Mouse (Mus musculus) spleen, adult 2 months (tissue): ENCODE measurements around the gene Prtg. TPM values are rescaled to one million over a fixed set of nuclear protein-coding genes. Genes with fewer than 3 reads are reported as not detected.

Experiments
- DNase-seq, 2 experiments: peaks; one replicate each; pipeline versions ENCODE4 v3.0.0 to v3.0.0-alpha.2; 2012 to 2021; ENCODE audit warnings: low spot score in 2 of 2, low read depth in 1 of 2
- H3K27ac ChIP-seq: fragments of 200-500 bp; 2 replicates; pipeline ENCODE4 v1.5.1; 2012; ENCODE audit warnings: low read length, inconsistent platforms; ENCODE audit not compliant: insufficient read depth
- H3K27me3 ChIP-seq: fragments of 200-500 bp; 2 replicates; pipeline ENCODE4 v1.6.1; 2012; ENCODE audit warnings: mild to moderate bottlenecking, moderate library complexity, low read length, inconsistent platforms; ENCODE audit not compliant: control insufficient read depth, insufficient read depth
- H3K36me3 ChIP-seq: fragments of 200-500 bp; 2 replicates; pipeline ENCODE4 v1.6.1; 2012; ENCODE audit warnings: mild to moderate bottlenecking, low read length, inconsistent platforms; ENCODE audit not compliant: control insufficient read depth, insufficient read depth
- H3K4me1 ChIP-seq: fragments of 200-500 bp; 2 replicates; pipeline ENCODE4 v1.6.1; 2011; ENCODE audit warnings: inconsistent platforms; ENCODE audit not compliant: control insufficient read depth, insufficient read depth, insufficient read length
- H3K4me3 ChIP-seq: fragments of 200-500 bp; 2 replicates; pipeline ENCODE4 v1.5.1; 2011; ENCODE audit warnings: mild to moderate bottlenecking, inconsistent platforms; ENCODE audit not compliant: insufficient read depth, insufficient read length; ENCODE audit errors: extremely low read depth
- CTCF ChIP-seq: fragments of 200-500 bp; IDR thresholded peaks from 2 replicates; pipeline ENCODE4 v1.5.1; 2011; ENCODE audit warnings: mild to moderate bottlenecking, inconsistent platforms; ENCODE audit not compliant: insufficient read depth, insufficient read length, insufficient replicate concordance; ENCODE audit errors: extremely low read depth
- POLR2A ChIP-seq: fragments of 200-500 bp; IDR thresholded peaks from 2 replicates; pipeline ENCODE4 v1.6.1; 2011; ENCODE audit warnings: low read depth, low read length, inconsistent platforms
- WGBS: fragments of 180-500 bp; shearing (Covaris S2); methylation state at CpG from one replicate; pipeline ENCODE4 v1.1.7; 2018; 5-methylcytosine and 5-hydroxymethylcytosine counted together
- polyA plus RNA-seq: library from polyadenylated mRNA; depleted of rRNA; stranded (reverse); fragments of >200 nt; gene quantifications from 2 replicates; pipeline ENCODE4 v1.2.3, GENCODE M21; 2012; rRNA removed

The Prtg gene
- 0.05 and 0.14 TPM in 2 replicates for polyA plus RNA-seq

DNA sequence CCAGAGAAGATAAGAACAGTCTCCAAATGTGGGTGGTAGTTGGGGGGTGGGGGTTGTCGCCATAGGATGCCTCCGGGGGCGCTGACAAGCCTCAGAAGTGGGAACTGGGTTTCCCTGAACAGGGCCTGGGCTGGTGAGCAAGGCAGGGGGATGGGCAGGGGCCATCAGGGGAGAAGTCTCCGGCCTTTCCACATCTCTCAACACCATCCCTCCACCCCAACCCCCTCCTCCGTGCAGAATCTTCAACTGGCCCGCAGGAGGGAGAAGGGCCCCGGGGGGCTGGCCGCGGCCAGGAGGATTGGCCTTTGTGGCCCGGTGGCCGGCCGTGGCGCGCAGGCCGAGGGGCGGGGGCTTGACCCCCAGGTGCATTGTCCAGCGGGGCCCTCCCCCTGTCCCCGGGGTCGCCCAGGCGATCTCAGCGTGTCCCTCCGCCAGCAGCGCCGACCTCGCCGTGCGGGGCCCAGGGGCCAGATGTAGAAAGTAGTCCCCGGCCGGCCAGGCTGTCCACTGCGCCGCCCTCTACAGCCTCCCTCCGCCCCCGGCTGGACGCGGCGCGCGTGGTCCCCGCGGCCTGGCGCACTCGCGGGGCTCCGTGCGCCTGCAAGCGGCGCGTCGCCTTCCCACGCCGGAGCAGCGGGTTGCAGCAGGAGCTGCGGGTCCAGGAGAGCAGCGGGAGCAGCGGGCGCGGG is at the start of gene Prtg:
TSS of gene Prtg (plus strand) at position 144 of the 689 bp plus-strand sequence.
- Histone ChIP-seq H3K27ac (no peak within 1 kb of the TSS), H3K4me3 (peak within 1 kb of the TSS; percentile 55; the same call in 1 of the 2 replicates), H3K27me3 (peaks cover 11% of the 10 kb centered on the region), H3K4me1 (peaks cover 11% of the 10 kb centered on the region; the same call in 1 of the 2 replicates), H3K36me3 (no peaks in the 10 kb centered on the region)
- DNase-seq, result no peak
- under 1% methylated on average over 45 of the region's 57 CpGs for whole genome bisulfite sequencing
- TF ChIP-seq POLR2A (no peak), CTCF (no peak)

DNA sequence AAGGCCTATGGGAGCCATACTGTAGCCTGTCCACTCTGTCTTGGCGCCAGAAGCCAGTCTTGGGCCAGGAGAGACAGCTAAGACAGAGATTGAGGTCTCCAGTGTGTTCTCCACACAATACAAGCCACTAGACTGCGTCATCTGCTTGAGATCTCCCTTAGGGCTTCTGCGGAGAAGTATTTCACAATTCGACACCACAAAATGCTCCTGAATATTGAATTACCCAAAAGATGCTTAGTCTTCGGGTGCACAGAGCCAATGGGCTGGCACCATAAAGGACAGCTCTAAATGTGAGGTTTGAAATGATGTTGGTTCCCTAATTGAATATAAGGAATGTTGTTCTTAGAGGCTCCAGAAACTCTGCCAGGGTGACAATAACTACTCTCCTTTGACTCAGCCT is 49.5 kb upstream of the Prtg start:
- TF ChIP-seq POLR2A (no peak), CTCF (no peak)
- no peak for DNase-seq
- H3K4me1 ChIP-seq, result peaks cover 3% of the 10 kb centered on the region; the same call in 1 of the 2 replicates
- 93% methylated on average over 5 of the region's 5 CpGs for WGBS
- no peak overlapping the region for H3K4me3 ChIP-seq
- H3K27me3 ChIP-seq, result no peaks in the 10 kb centered on the region
- H3K36me3 ChIP-seq, result no peaks in the 10 kb centered on the region
- H3K27ac ChIP-seq, result no peak overlapping the region

DNA sequence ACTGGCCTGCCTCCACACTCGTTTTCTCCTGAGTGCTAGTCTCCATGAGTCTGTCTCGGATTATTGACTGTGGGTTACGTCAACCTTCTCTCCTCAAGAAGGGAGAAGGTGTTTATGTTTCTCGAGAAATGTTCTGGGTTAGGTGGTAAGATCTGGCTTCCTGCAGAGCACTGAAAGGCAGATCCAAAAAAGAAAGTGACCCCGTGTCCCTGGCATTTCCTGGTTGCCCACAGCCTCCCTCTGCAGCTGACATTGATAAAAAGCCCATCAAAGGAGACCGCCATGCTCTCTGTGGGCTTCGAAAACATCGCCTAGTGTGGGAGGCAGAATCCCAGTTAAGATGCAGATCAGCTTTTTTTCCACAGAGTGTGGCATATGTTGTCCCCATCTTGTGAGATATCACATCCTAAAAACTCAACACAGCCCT is 48.0 kb upstream of the Prtg start:
- Histone ChIP-seq H3K27me3 (no peaks in the 10 kb centered on the region), H3K4me1 (peaks cover 3% of the 10 kb centered on the region; the same call in 1 of the 2 replicates), H3K36me3 (no peaks in the 10 kb centered on the region), H3K4me3 (no peak overlapping the region), H3K27ac (no peak overlapping the region)
- no peak for DNase-seq
- WGBS, result 58% methylated on average over 8 of the region's 8 CpGs
- no peak for TF ChIP-seq POLR2A

GRCm38 (mm10) chr9:72763050-72763718 is 43.5 kb upstream of the Prtg start:
- H3K36me3 ChIP-seq, result no peaks in the 10 kb centered on the region
- no peak overlapping the region for H3K4me3 ChIP-seq
- no peaks in the 10 kb centered on the region for H3K27me3 ChIP-seq
- no peak for TF ChIP-seq POLR2A
- TF ChIP-seq CTCF, result no peak
- DNase-seq, result no peak
- 66% methylated on average over 3 of the region's 3 CpGs for WGBS
- H3K4me1 ChIP-seq, result no peaks in the 10 kb centered on the region; the same call in 1 of the 2 replicates
- no peak overlapping the region for H3K27ac ChIP-seq

GRCm38 (mm10) chr9:72766789-72767349 is 39.8 kb upstream of the Prtg start:
- TF ChIP-seq POLR2A (no peak), CTCF (peak; percentile 92)
- H3K4me3 ChIP-seq, result peak overlapping the region; percentile 41; the same call in 1 of the 2 replicates
- no peak overlapping the region for H3K27ac ChIP-seq
- 6% methylated on average over 17 of the region's 17 CpGs for WGBS
- DNase-seq, result peak; percentile 62 to 87
- H3K27me3 ChIP-seq, result no peaks in the 10 kb centered on the region
- no peaks in the 10 kb centered on the region; the same call in 1 of the 2 replicates for H3K4me1 ChIP-seq
- H3K36me3 ChIP-seq, result no peaks in the 10 kb centered on the region

- H3K4me3 ChIP-seq, result no peak overlapping the region
- H3K36me3 ChIP-seq, result no peaks in the 10 kb centered on the region
- no peaks in the 10 kb centered on the region for H3K27me3 ChIP-seq
- WGBS, result 88% methylated on average over 4 of the region's 4 CpGs
- H3K27ac ChIP-seq, result no peak overlapping the region
- no peak for TF ChIP-seq CTCF
- no peak for TF ChIP-seq POLR2A
- no peaks in the 10 kb centered on the region for H3K4me1 ChIP-seq
- DNase-seq, result no peak
Observed at GRCm38 (mm10) chr9:72775022-72775421, 31.7 kb upstream of the Prtg start.
